Mouse (Mus musculus): ENCODE data around the gene Wbp2nl. TPM values are rescaled to one million over a fixed set of nuclear protein-coding genes. Genes with fewer than 3 reads are reported as not detected.
"Not testable (repeated sequence)": the region's sequence is repeated elsewhere in the genome, so short reads cannot be mapped to it uniquely, and the experiment has no call there.

The Wbp2nl gene
- total and polyA plus RNA-seq, 3 experiments: not detected

- no peak overlapping the region for H3K9ac ChIP-seq (ENCODE audit: control insufficient read depth, low read depth, low read length, poor library complexity, severe bottlenecking)
- no peak overlapping the region for H3K27ac ChIP-seq (ENCODE audit: control insufficient read depth, low read depth, low read length)
- peak; percentile 43 for DNase-seq (ENCODE audit: low read depth, low spot score)
Observed at GRCm38 (mm10) chr15:82361459-82362018, 62.8 kb downstream of the Wbp2nl start.

GRCm38 (mm10) chr15:82362234-82362633, 63.5 kb downstream of the Wbp2nl start:
- Histone ChIP-seq H3K9ac (ENCODE audit: control insufficient read depth, low read depth, low read length, poor library complexity, severe bottlenecking) (no peak overlapping the region), H3K79me2 (ENCODE audit: control insufficient read depth, insufficient read depth, low read length, poor library complexity) (no peaks in the 10 kb centered on the region), H3K27ac (ENCODE audit: control insufficient read depth, low read depth, low read length) (no peak overlapping the region), H3K27me3 (ENCODE audit: control insufficient read depth in 1 of 2, insufficient read depth in 2 of 2, low read length in 2 of 2) (no peaks in the 10 kb centered on the region), H3K4me1 (ENCODE audit: control insufficient read depth in 1 of 2, insufficient read depth in 2 of 2, low read length in 2 of 2) (peaks cover 8 to 13% of the 10 kb centered on the region in 2 experiments), H3K9me3 (replicated peaks; ENCODE audit: insufficient read depth, low read length) (no peaks in the 10 kb centered on the region), H3K4me3 (ENCODE audit: control insufficient read depth in 1 of 2, insufficient read depth in 1 of 2, low read depth in 2 of 2, low read length in 2 of 2) (no peak overlapping the region), H3K36me3 (ENCODE audit: control insufficient read depth in 1 of 2, insufficient read depth in 2 of 2, low read length in 2 of 2) (peaks cover 0 to 3% of the 10 kb centered on the region in 2 experiments; a peak in 2 of 4 replicates)
- TF ChIP-seq RCOR1 (IDR thresholded peaks at IDR 0.05; ENCODE audit: low read depth, low read length) (no peak), ZC3H11A (IDR thresholded peaks at IDR 0.05; ENCODE audit: low read depth, low read length) (no peak), ELF1 (IDR thresholded peaks at IDR 0.05; ENCODE audit: low read depth, low read length) (no peak), UBTF (IDR thresholded peaks at IDR 0.05; ENCODE audit: borderline replicate concordance, insufficient read depth, low read depth, low read length) (no peak), ZNF384 (IDR thresholded peaks at IDR 0.05; ENCODE audit: low read depth, low read length) (no peak), MAX (IDR thresholded peaks at IDR 0.05; ENCODE audit: low read length) (no peak), GABPA (IDR thresholded peaks at IDR 0.05; ENCODE audit: low read depth, low read length) (no peak), HCFC1 (IDR thresholded peaks at IDR 0.05; ENCODE audit: low read depth, low read length) (no peak), CHD1 (IDR thresholded peaks at IDR 0.05; ENCODE audit: low read depth, low read length) (no peak), POLR2AphosphoS5 (IDR thresholded peaks at IDR 0.05; ENCODE audit: borderline replicate concordance, low read depth, low read length) (no peak), GATA1 (IDR thresholded peaks at IDR 0.05; ENCODE audit: low read depth, low read length) (no peak), SIN3A (IDR thresholded peaks at IDR 0.05; ENCODE audit: low read length) (no peak), MEF2A (IDR thresholded peaks at IDR 0.05; ENCODE audit: extremely low read depth, insufficient replicate concordance, low read depth, low read length, poor library complexity, severe bottlenecking) (no peak)
- DNase-seq (ENCODE audit: low read depth, low spot score): no peak

More at GRCm38 (mm10) chr15:82361459-82362018, 62.8 kb downstream of the Wbp2nl start:
- no peaks in the 10 kb centered on the region for H3K9me3 ChIP-seq (replicated peaks; ENCODE audit: insufficient read depth, low read length)
- H3K79me2 ChIP-seq (ENCODE audit: control insufficient read depth, insufficient read depth, low read length, poor library complexity): no peaks in the 10 kb centered on the region
- H3K36me3 ChIP-seq (ENCODE audit: control insufficient read depth in 1 of 2, insufficient read depth in 2 of 2, low read length in 2 of 2): peaks cover 0 to 3% of the 10 kb centered on the region in 2 experiments; a peak in 2 of 4 replicates
- H3K4me1 ChIP-seq (ENCODE audit: control insufficient read depth in 1 of 2, insufficient read depth in 2 of 2, low read length in 2 of 2): peaks cover 8 to 13% of the 10 kb centered on the region in 2 experiments
- no peaks in the 10 kb centered on the region for H3K27me3 ChIP-seq (ENCODE audit: control insufficient read depth in 1 of 2, insufficient read depth in 2 of 2, low read length in 2 of 2)
- peak; percentile 21; the same call in 1 of the 2 replicates for TF ChIP-seq ELF1 (IDR thresholded peaks at IDR 0.05; ENCODE audit: low read depth, low read length)
- no peak for TF ChIP-seq USF2 (IDR thresholded peaks at IDR 0.05; ENCODE audit: borderline replicate concordance in 1 of 2, insufficient read depth in 1 of 2, low read depth in 1 of 2, low read length in 2 of 2)
- no peak for TF ChIP-seq MAFK (IDR thresholded peaks at IDR 0.05; ENCODE audit: borderline replicate concordance, low read depth, low read length)
- TF ChIP-seq MXI1 (IDR thresholded peaks at IDR 0.05; ENCODE audit: low read depth, low read length): no peak
- TF ChIP-seq CHD2 (IDR thresholded peaks at IDR 0.05; ENCODE audit: low read length): no peak
- TF ChIP-seq JUND (IDR thresholded peaks at IDR 0.05; ENCODE audit: low read depth, low read length): no peak
- TF ChIP-seq CTCF (IDR thresholded peaks at IDR 0.05 in 2 of 3, conservative IDR thresholded peaks at IDR 0.05 in 1 of 3; ENCODE audit: control insufficient read depth in 1 of 3, insufficient read depth in 1 of 3, low read depth in 2 of 3, low read length in 3 of 3, poor library complexity in 1 of 3, severe bottlenecking in 1 of 3): peak in 2 of 3 experiments; percentile 25 to 27; a peak in 3 of 6 replicates
- TF ChIP-seq SIN3A (IDR thresholded peaks at IDR 0.05; ENCODE audit: low read length): no peak
- no peak for TF ChIP-seq MEF2A (IDR thresholded peaks at IDR 0.05; ENCODE audit: extremely low read depth, insufficient replicate concordance, low read depth, low read length, poor library complexity, severe bottlenecking)
- TF ChIP-seq GABPA (IDR thresholded peaks at IDR 0.05; ENCODE audit: low read depth, low read length): no peak
- peak; percentile 26 for TF ChIP-seq ZC3H11A (IDR thresholded peaks at IDR 0.05; ENCODE audit: low read depth, low read length)
- no peak for TF ChIP-seq POLR2AphosphoS5 (IDR thresholded peaks at IDR 0.05; ENCODE audit: borderline replicate concordance, low read depth, low read length)
- no peak for TF ChIP-seq TBP (IDR thresholded peaks at IDR 0.05; ENCODE audit: low read depth, low read length)
- peak; percentile 31 for TF ChIP-seq RAD21 (IDR thresholded peaks at IDR 0.05; ENCODE audit: low read depth, low read length)
- no peak for TF ChIP-seq MYC (IDR thresholded peaks at IDR 0.05; ENCODE audit: low read depth, low read length)
- no peak for TF ChIP-seq RCOR1 (IDR thresholded peaks at IDR 0.05; ENCODE audit: low read depth, low read length)
- no peak overlapping the region for H3K4me3 ChIP-seq (ENCODE audit: control insufficient read depth in 1 of 2, insufficient read depth in 1 of 2, low read depth in 2 of 2, low read length in 2 of 2)

- peaks cover 8 to 13% of the 10 kb centered on the region in 2 experiments for H3K4me1 ChIP-seq (ENCODE audit: control insufficient read depth in 1 of 2, insufficient read depth in 2 of 2, low read length in 2 of 2)
- not testable (repeated sequence) for H3K4me3 ChIP-seq (ENCODE audit: control insufficient read depth in 1 of 2, insufficient read depth in 1 of 2, low read depth in 2 of 2, low read length in 2 of 2); H3K27ac ChIP-seq (ENCODE audit: control insufficient read depth, low read depth, low read length); H3K9ac ChIP-seq (ENCODE audit: control insufficient read depth, low read depth, low read length, poor library complexity, severe bottlenecking); DNase-seq (ENCODE audit: low read depth, low spot score); H3K9me3 ChIP-seq (replicated peaks; ENCODE audit: insufficient read depth, low read length); H3K27me3 ChIP-seq (ENCODE audit: control insufficient read depth in 1 of 2, insufficient read depth in 2 of 2, low read length in 2 of 2); H3K36me3 ChIP-seq (ENCODE audit: control insufficient read depth in 1 of 2, insufficient read depth in 2 of 2, low read length in 2 of 2); H3K79me2 ChIP-seq (ENCODE audit: control insufficient read depth, insufficient read depth, low read length, poor library complexity)
Observed at GRCm38 (mm10) chr15:82363801-82364200, 65.0 kb downstream of the Wbp2nl start.
